Mouse (Mus musculus) embryo, embryonic 11 days (tissue): Measurements from ENCODE around the gene Mertk.

Experiments
- DNase-seq: peaks from one replicate; pipeline ENCODE4 v3.0.0-alpha.2; 2015

Gene Mertk

GRCm38 (mm10) chr2:128823893-128824292, 125.1 kb downstream of the Mertk start:
- DNase-seq = no peak

GRCm38 (mm10) chr2:128827787-128828186, 129.0 kb downstream of the Mertk start:
- no peak for DNase-seq

- DNase-seq = no peak
These were observed 133.9 kb downstream of the Mertk start for GRCm38 (mm10) chr2:128832611-128833010.

GRCm38 (mm10) chr2:128833035-128833434, 134.3 kb downstream of the Mertk start:
- no peak for DNase-seq

GRCm38 (mm10) chr2:128833435-128833834, 134.7 kb downstream of the Mertk start:
- DNase-seq = no peak

GRCm38 (mm10) chr2:128837531-128837930, 138.8 kb downstream of the Mertk start:
- DNase-seq = no peak

GRCm38 (mm10) chr2:128838611-128839010, 139.9 kb downstream of the Mertk start:
- DNase-seq = no peak

GRCm38 (mm10) chr2:128839501-128839900, 140.7 kb downstream of the Mertk start:
- DNase-seq = no peak

- no peak for DNase-seq
These were observed 143.7 kb downstream of the Mertk start for GRCm38 (mm10) chr2:128842437-128842836.

GRCm38 (mm10) chr2:128850036-128850435, 151.3 kb downstream of the Mertk start:
- DNase-seq = no peak
